Mouse (Mus musculus) CH12.LX (cell line): ENCODE data around the gene Med1. TPM values are rescaled to one million over a fixed set of nuclear protein-coding genes. Genes with fewer than 3 reads are reported as not detected.
A peak's percentile ranks its signal among the peaks of the same experiment; 100 is the strongest.

Source experiments
- DNase-seq: peaks from one replicate; pipeline ENCODE4 v3.0.0-alpha.2; 2013; ENCODE audit errors: extremely low read depth
- H3K27ac ChIP-seq: 2 replicates; pipeline ENCODE4 v1.5.1; 2012; ENCODE audit warnings: low read depth, mild to moderate bottlenecking, control low read depth, moderate library complexity; ENCODE audit not compliant: insufficient read depth
- H3K27me3 ChIP-seq: replicated peaks from 2 replicates; pipeline ENCODE3; 2012; ENCODE audit warnings: inconsistent platforms
- H3K36me3 ChIP-seq, 2 experiments: replicated peaks in 1 of 2; 2 replicates each; pipeline versions ENCODE3 to v1.6.1; 2012; ENCODE audit warnings: inconsistent platforms in 1 of 2, low read length in 1 of 2, mild to moderate bottlenecking in 1 of 2, mixed read lengths in 1 of 2, moderate library complexity in 1 of 2; ENCODE audit not compliant: control insufficient read depth in 1 of 2, insufficient read depth in 1 of 2
- H3K4me1 ChIP-seq, 2 experiments: 2 replicates each; pipeline ENCODE4 v1.6.1; 2012; ENCODE audit warnings: inconsistent platforms in 1 of 2, moderate library complexity in 1 of 2; ENCODE audit not compliant: insufficient read depth in 2 of 2, control insufficient read depth in 1 of 2
- H3K4me2 ChIP-seq: 2 replicates; pipeline ENCODE4 v1.6.1; 2012; ENCODE audit warnings: low read depth, mild to moderate bottlenecking, control low read depth; ENCODE audit not compliant: poor library complexity, insufficient read depth, severe bottlenecking
- H3K4me3 ChIP-seq, 3 experiments: fragments of 150-350 bp in 1 of 3; sonication (generic) in 1 of 3; replicated peaks in 1 of 3; 2 replicates each; pipeline versions ENCODE3 to v1.5.1; 2011 to 2012; ENCODE audit warnings: low read depth in 2 of 3, low read length in 2 of 3, mild to moderate bottlenecking in 2 of 3, moderate library complexity in 2 of 3, control low read depth in 1 of 3, improper control_type of control experiment in 1 of 3, inconsistent platforms in 1 of 3, mixed read lengths in 1 of 3; ENCODE audit not compliant: poor library complexity in 1 of 3
- H3K79me2 ChIP-seq: replicated peaks from 2 replicates; pipeline ENCODE4 v1.6.1; 2012; ENCODE audit warnings: mild to moderate bottlenecking, moderate library complexity; ENCODE audit not compliant: control insufficient read depth, poor library complexity, insufficient read depth, severe bottlenecking; ENCODE audit errors: extremely low read depth
- H3K9ac ChIP-seq: 2 replicates; pipeline ENCODE4 v1.6.1; 2012; ENCODE audit warnings: low read depth, mild to moderate bottlenecking, control low read depth, moderate library complexity; ENCODE audit not compliant: insufficient read depth
- H3K9me3 ChIP-seq: replicated peaks from 2 replicates; pipeline ENCODE3; 2012; ENCODE audit warnings: low read length, inconsistent platforms, mixed read lengths
- BHLHE40 ChIP-seq: IDR thresholded peaks from 2 replicates; pipeline ENCODE4 v1.6.1; 2011; ENCODE audit warnings: mild to moderate bottlenecking, low read depth, low read length, improper control_type of control experiment
- CHD1 ChIP-seq: IDR thresholded peaks from 2 replicates; pipeline ENCODE4 v1.6.1; 2012; ENCODE audit warnings: low read depth, low read length, improper control_type of control experiment, inconsistent platforms
- CHD2 ChIP-seq: IDR thresholded peaks from 2 replicates; pipeline ENCODE4 v1.6.1; 2011; ENCODE audit warnings: low read length, improper control_type of control experiment
- EP300 ChIP-seq: IDR thresholded peaks from 2 replicates; pipeline ENCODE4 v1.6.1; 2011; ENCODE audit warnings: low read length, improper control_type of control experiment
- ETS1 ChIP-seq: conservative IDR thresholded peaks from 2 replicates; pipeline ENCODE4 v1.6.1; 2012; ENCODE audit warnings: low read depth, mild to moderate bottlenecking, inconsistent platforms, low read length, improper control_type of control experiment, moderate library complexity
- HCFC1 ChIP-seq: IDR thresholded peaks from 2 replicates; pipeline ENCODE4 v1.6.1; 2012; ENCODE audit warnings: low read depth, mild to moderate bottlenecking, inconsistent platforms, low read length, improper control_type of control experiment
- IRF4 ChIP-seq: IDR thresholded peaks from 2 replicates; pipeline ENCODE4 v1.6.1; 2014; ENCODE audit warnings: low read depth, mild to moderate bottlenecking, inconsistent platforms, low read length, improper control_type of control experiment
- JUND ChIP-seq: conservative IDR thresholded peaks from 2 replicates; pipeline ENCODE4 v1.6.1; 2011; ENCODE audit warnings: low read depth, low read length, improper control_type of control experiment
- KAT2A ChIP-seq: IDR thresholded peaks from 2 replicates; pipeline ENCODE4 v1.6.1; 2012; ENCODE audit warnings: low read length, improper control_type of control experiment, inconsistent platforms; ENCODE audit not compliant: insufficient replicate concordance
- MAX ChIP-seq: IDR thresholded peaks from 2 replicates; pipeline ENCODE4 v1.6.1; 2011; ENCODE audit warnings: low read length, improper control_type of control experiment
- MAZ ChIP-seq: IDR thresholded peaks from 2 replicates; pipeline ENCODE4 v1.6.1; 2012; ENCODE audit warnings: low read depth, mild to moderate bottlenecking, inconsistent platforms, low read length, improper control_type of control experiment, moderate library complexity
- MEF2A ChIP-seq: IDR thresholded peaks from 2 replicates; pipeline ENCODE4 v1.6.1; 2014; ENCODE audit warnings: low read depth, mild to moderate bottlenecking, inconsistent platforms, low read length, improper control_type of control experiment, borderline replicate concordance
- MXI1 ChIP-seq: IDR thresholded peaks from 2 replicates; pipeline ENCODE4 v1.6.1; 2011; ENCODE audit warnings: mild to moderate bottlenecking, low read depth, low read length, improper control_type of control experiment
- MYC ChIP-seq: IDR thresholded peaks from 2 replicates; pipeline ENCODE4 v1.6.1; 2011; ENCODE audit warnings: low read depth, mild to moderate bottlenecking, improper control_type of control experiment, low read length
- NRF1 ChIP-seq: IDR thresholded peaks from 2 replicates; pipeline ENCODE4 v1.6.1; 2014; ENCODE audit warnings: low read depth, mild to moderate bottlenecking, inconsistent platforms, low read length, improper control_type of control experiment, moderate library complexity
- POLR2A ChIP-seq: IDR thresholded peaks from 2 replicates; pipeline ENCODE4 v1.6.1; 2011; ENCODE audit warnings: low read depth, mild to moderate bottlenecking, improper control_type of control experiment, low read length
- POLR2AphosphoS2 ChIP-seq: IDR thresholded peaks from 2 replicates; pipeline ENCODE4 v1.6.1; 2011; ENCODE audit warnings: low read depth, low read length, improper control_type of control experiment
- RAD21 ChIP-seq: IDR thresholded peaks from 2 replicates; pipeline ENCODE4 v1.6.1; 2011; ENCODE audit warnings: low read depth, mild to moderate bottlenecking, low read length, improper control_type of control experiment, moderate library complexity
- RCOR1 ChIP-seq: conservative IDR thresholded peaks from 2 replicates; pipeline ENCODE4 v1.6.1; 2012; ENCODE audit warnings: low read depth, mild to moderate bottlenecking, inconsistent platforms, low read length, improper control_type of control experiment
- SIN3A ChIP-seq: IDR thresholded peaks from 2 replicates; pipeline ENCODE4 v1.6.1; 2012; ENCODE audit warnings: low read length, improper control_type of control experiment, inconsistent platforms
- SMC3 ChIP-seq: IDR thresholded peaks from 2 replicates; pipeline ENCODE4 v1.6.1; 2011; ENCODE audit warnings: low read depth, low read length, improper control_type of control experiment
- TBP ChIP-seq: conservative IDR thresholded peaks from 2 replicates; pipeline ENCODE4 v1.6.1; 2011; ENCODE audit warnings: low read depth, low read length, improper control_type of control experiment
- TCF12 ChIP-seq: IDR thresholded peaks from 2 replicates; pipeline ENCODE4 v1.6.1; 2014; ENCODE audit warnings: low read depth, mild to moderate bottlenecking, inconsistent platforms, low read length, improper control_type of control experiment
- USF2 ChIP-seq: conservative IDR thresholded peaks from 2 replicates; pipeline ENCODE4 v1.6.1; 2011; ENCODE audit warnings: low read depth, low read length, improper control_type of control experiment
- dilution Hi-C: fragments of 300-500 bp; cut with MboI; formaldehyde crosslinking; loops from 2 replicates; pipeline ENCODE4 v1.14.3; 2020; ENCODE audit warnings: low sequenced_read_pairs; ENCODE audit not compliant: extremely low pct_unique_long_range_greater_than_20kb, extremely low pct_ligation_motif_present
- in situ Hi-C: fragments of 300-500 bp; cut with MboI; formaldehyde crosslinking; loops from 3 replicates; pipeline ENCODE4 v1.14.3; 2019; ENCODE audit warnings: low sequenced_read_pairs, low pct_ligation_motif_present, low pct_unique_long_range_greater_than_20kb, mixed read lengths
- polyA plus RNA-seq: library from polyadenylated mRNA; unstranded; fragments of >175 nt; gene quantifications from 2 replicates; pipeline ENCODE4 v1.2.1, GENCODE M21; 2012; ENCODE audit warnings: low read depth; ENCODE audit not compliant: insufficient read length
- total RNA-seq, 2 experiments: library from RNA; depleted of rRNA; stranded (reverse); fragments of 300-350 nt in 1 of 2; fragments of >200 nt in 1 of 2; gene quantifications; 2 replicates each; pipeline ENCODE4 v1.2.3; 2012 to 2014

Med1 gene
- total and polyA plus RNA-seq, 3 experiments = 28.8 to 58.9 (median 52.0) TPM

GRCm38 (mm10) chr11:98203931-98204421 lies 10.9 kb upstream of the Med1 start:
- dilution Hi-C loops = no loop called here
- Histone ChIP-seq H3K27ac (no peak overlapping the region), H3K4me3 (peak overlapping the region; percentile 75 to 88 (median 86)), H3K79me2 (peaks cover 50% of the 10 kb centered on the region), H3K4me1 (peaks cover under 1 to 41% of the 10 kb centered on the region in 2 experiments; a peak in 3 of 4 replicates), H3K9ac (peak overlapping the region; percentile 88), H3K9me3 (no peaks in the 10 kb centered on the region), H3K27me3 (no peaks in the 10 kb centered on the region), H3K36me3 (peaks cover 5 to 20% of the 10 kb centered on the region in 2 experiments), H3K4me2 (peak overlapping the region; percentile 48)
- no peak for DNase-seq
- in situ Hi-C loops = no loop called here
- peak; percentile 16; the same call in 1 of the 2 replicates for TF ChIP-seq POLR2A
- TF ChIP-seq ETS1 = no peak
- TF ChIP-seq MYC = no peak

DNA sequence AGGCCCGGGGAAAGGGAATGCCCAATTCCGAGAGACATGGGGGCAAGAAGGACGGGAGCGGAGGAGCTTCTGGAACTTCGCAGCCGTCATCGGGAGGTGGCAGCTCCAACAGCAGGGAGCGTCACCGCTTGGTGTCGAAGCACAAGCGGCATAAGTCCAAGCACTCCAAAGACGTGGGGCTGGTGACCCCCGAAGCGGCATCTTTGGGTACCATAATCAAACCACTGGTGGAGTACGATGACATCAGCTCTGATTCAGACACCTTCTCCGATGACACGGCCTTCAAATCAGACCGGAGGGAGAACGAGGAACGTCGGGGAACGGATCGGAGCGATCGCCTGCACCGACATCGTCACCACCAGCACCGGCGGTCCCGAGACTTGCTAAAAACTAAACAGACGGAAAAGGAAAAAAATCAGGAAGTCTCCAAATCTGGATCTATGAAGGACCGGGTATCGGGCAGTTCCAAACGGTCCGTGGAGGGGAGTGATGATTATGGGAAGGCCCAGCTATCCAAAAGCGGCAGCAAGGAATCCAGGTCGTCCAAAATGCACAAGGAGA lies 10.3 kb upstream of the Med1 start:
- in situ Hi-C loops = no loop called here
- no peak for DNase-seq

DNA sequence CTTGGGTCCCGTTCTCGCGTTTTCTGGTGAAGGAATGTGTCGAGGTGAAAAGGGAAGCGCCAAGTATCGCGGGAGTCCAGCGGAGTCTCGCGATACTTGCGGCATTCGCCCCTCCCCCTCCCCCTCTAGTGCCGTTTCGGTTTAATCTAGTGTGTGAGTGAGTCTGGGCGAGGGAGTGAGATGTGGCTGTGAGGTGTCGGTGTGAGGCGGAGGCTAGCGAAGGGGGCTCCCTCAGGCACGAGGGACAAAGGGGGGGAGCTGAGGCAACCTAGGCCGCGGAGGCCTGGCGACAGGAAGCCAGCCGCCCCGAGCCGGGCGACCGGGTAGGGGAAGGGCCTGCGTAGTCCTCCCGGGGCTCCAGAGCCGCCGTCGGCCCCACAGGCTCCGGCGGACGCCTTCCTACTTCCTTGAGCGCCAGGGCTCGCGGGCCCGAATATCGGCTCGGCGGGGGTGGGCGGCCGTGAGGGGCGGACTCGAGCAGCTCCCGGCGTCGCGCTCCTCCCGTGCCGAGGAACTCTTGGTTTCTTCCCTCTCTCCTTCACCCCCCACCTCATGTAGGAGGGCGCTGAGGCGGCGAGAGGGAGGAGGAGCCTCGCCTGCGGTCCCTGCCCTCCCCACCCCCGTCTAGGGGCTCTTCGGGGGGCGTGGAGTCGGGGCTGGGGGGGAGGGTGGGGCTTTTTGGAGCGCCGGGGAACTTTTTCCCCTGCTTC lies 9.7 kb upstream of the Med1 start, which contains the start of gene Cdk12:
Cdk12 (plus strand) TSS at position 419 of the 710 bp plus-strand sequence.
- H3K27me3 ChIP-seq = no peaks in the 10 kb centered on the region
- dilution Hi-C loops = no loop called here
- peak within 1 kb of the TSS; percentile 83 to 88 (median 86) for H3K4me3 ChIP-seq
- peaks cover 0 to 8% of the 10 kb centered on the region in 2 experiments for H3K36me3 ChIP-seq
- H3K27ac ChIP-seq = peak within 1 kb of the TSS; percentile 93
- H3K4me1 ChIP-seq = peaks cover 0 to 29% of the 10 kb centered on the region in 2 experiments; a peak in 2 of 4 replicates
- peak; percentile 100 for DNase-seq
- in situ Hi-C loops = no loop called here
- no peaks in the 10 kb centered on the region for H3K9me3 ChIP-seq
- H3K9ac ChIP-seq = peak within 1 kb of the TSS; percentile 99
- peaks cover 38% of the 10 kb centered on the region for H3K79me2 ChIP-seq
- peak within 1 kb of the TSS; percentile 57 for H3K4me2 ChIP-seq
- peak; percentile 99 for TF ChIP-seq MAZ
- TF ChIP-seq USF2 = no peak
- peak; percentile 80 for TF ChIP-seq HCFC1
- TF ChIP-seq MAX = peak; percentile 83; the same call in 1 of the 2 replicates
- TF ChIP-seq SMC3 = no peak
- peak; percentile 95 for TF ChIP-seq TBP
- TF ChIP-seq MEF2A = peak; percentile 68
- peak; percentile 63 for TF ChIP-seq IRF4
- TF ChIP-seq EP300 = no peak
- peak; percentile 74 for TF ChIP-seq BHLHE40
- TF ChIP-seq CHD2 = peak; percentile 97
- no peak for TF ChIP-seq RAD21
- peak; percentile 56; the same call in 1 of the 2 replicates for TF ChIP-seq KAT2A
- no peak; the same call in 1 of the 2 replicates for TF ChIP-seq RCOR1
- TF ChIP-seq POLR2AphosphoS2 = peak; percentile 97
- peak; percentile 99 for TF ChIP-seq POLR2A
- TF ChIP-seq SIN3A = peak; percentile 97
- TF ChIP-seq TCF12 = peak; percentile 97

More for the DNA sequence above, 10.3 kb upstream of the Med1 start:
- Histone ChIP-seq H3K4me3 (peak overlapping the region; percentile 75 to 88 (median 86)), H3K36me3 (peaks cover under 1 to 14% of the 10 kb centered on the region in 2 experiments), H3K4me2 (peak overlapping the region; percentile 48; the same call in 1 of the 2 replicates), H3K27ac (peak overlapping the region; percentile 26; the same call in 1 of the 2 replicates), H3K79me2 (peaks cover 44% of the 10 kb centered on the region), H3K4me1 (peaks cover 0 to 36% of the 10 kb centered on the region in 2 experiments; a peak in 2 of 4 replicates), H3K27me3 (no peaks in the 10 kb centered on the region), H3K9me3 (no peaks in the 10 kb centered on the region), H3K9ac (peak overlapping the region; percentile 88)
- 0 out of 2 replicates have a peak, but pooled peaks have one; percentile 5 for TF ChIP-seq MEF2A
- no peak for TF ChIP-seq NRF1
- TF ChIP-seq SIN3A = peak; percentile 74
- TF ChIP-seq TCF12 = no peak
- no peak for TF ChIP-seq JUND
- peak; percentile 56; the same call in 1 of the 2 replicates for TF ChIP-seq POLR2AphosphoS2
- TF ChIP-seq CHD1 = peak; percentile 95
- TF ChIP-seq MXI1 = peak; percentile 35; the same call in 1 of the 2 replicates
- dilution Hi-C loops = no loop called here
